Comparison of ENCODE assay signal across 17 mouse cellular contexts in the genomic region with DNA sequence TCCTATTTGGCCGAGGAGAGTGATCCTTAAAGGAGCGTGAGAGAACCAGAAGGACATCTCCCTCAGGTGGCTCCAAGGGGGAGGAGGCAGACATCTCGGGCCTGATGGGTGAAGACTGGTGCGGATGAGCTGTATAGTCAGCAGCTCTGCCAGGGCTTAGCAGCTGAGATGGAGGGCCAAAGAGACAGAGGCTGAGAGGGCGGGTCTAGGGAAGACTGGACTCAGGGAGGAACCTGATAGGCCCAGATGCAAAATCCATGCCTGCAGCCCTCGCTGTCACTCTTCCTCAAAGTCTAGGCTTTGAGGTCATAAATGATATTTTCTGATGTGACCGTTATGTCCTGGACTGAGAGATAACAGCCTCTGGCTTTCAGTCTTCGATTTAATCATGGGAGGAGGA. TPM values are rescaled to one million over a fixed set of nuclear protein-coding genes. Genes with fewer than 3 reads are reported as not detected.
"Had no signal": no experiment of that assay in that cellular context is flagged by ENCODE, and none has a peak within 500 bp of the region (broad histone marks: within the 10 kb centered on the region; RNA-seq: fewer than 3 reads in every experiment).

No protein-coding gene starts in this region.

- H3K36me3 ChIP-seq: neural tube, embryonic 13.5 days; neural tube, embryonic 15.5 days; stomach, embryonic 15.5 days had no signal

- H3K9ac ChIP-seq: neural tube, embryonic 13.5 days; neural tube, embryonic 15.5 days; stomach, embryonic 15.5 days had no signal

- H3K9me3 ChIP-seq: neural tube, embryonic 13.5 days; neural tube, embryonic 15.5 days; stomach, embryonic 15.5 days had no signal

- DNase-seq: retina, postnatal 1 day; right cerebral cortex, adult 18-20 months; right cerebral cortex, postnatal 14 days; right cerebral cortex, postnatal 25 days; right cerebral cortex, postnatal 4 days; spleen, adult 18-20 months; thymus, adult 18-20 months; thymus, adult 2 months; thymus, postnatal 14 days; thymus, postnatal 25 days; thymus, postnatal 36 days; thymus, postnatal 4 days had no signal

- H3K4me2 ChIP-seq: neural tube, embryonic 13.5 days; neural tube, embryonic 15.5 days; stomach, embryonic 15.5 days had no signal

- H3K27ac ChIP-seq: neural tube, embryonic 13.5 days; neural tube, embryonic 15.5 days; stomach, postnatal 0 days had no signal

- H3K4me3 ChIP-seq: neural tube, embryonic 13.5 days; neural tube, embryonic 15.5 days; stomach, embryonic 15.5 days had no signal

RNA-seq across cellular contexts. Expression of a gene that starts 1.8 kb away (rescaled TPM):
- total RNA-seq: neutrophil, adult 5-6 weeks had no signal
